8 mouse cellular contexts compared by ENCODE assay signal in the genomic region with DNA sequence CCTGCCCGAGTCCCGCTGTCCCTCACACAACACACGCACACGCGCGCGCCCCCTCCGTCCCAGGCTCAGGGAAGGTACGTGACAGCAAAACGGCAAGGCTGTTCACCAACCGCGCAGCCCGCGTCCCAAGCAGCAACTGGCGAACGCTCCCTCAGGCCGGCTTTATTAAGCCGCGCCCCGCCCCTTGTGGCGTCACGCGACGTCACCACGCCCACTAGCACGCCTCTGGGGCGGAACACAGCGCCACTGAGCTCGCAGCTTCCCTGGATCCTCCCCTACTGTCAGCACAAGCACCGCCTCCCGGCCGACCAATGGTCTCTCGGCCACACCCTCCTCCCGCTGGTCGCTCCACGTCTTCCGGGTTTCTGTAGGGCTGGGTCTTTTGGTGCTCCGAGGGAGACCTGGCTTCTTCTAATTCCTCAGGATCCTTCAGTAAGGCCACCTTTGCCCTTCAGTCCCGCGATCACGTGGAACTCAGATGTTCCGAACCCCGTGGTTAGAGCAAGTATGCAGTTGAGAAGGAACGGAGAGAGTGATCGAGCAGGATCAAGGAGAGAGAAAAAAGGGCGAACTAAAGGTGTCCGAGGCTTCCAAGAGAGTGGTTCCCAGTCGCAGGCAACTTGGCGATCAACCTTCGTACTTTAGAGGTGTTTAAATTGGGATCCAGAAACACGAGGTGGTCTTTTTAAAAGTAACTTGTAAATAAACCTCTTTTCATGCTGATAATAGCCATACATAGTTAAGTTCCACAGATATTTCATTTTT. TPM values are rescaled to one million over a fixed set of nuclear protein-coding genes. Genes with fewer than 3 reads are reported as not detected.
DNase-seq lines count a peak whose midpoint lies in the region; ATAC-seq and TF ChIP-seq lines count a peak whose summit lies in the region.

A gene (minus strand): TSS at position 164 of the 765 bp plus-strand sequence.

- TF ChIP-seq POLR2A in cortical plate, adult 2 months (IDR thresholded peaks at IDR 0.05; ENCODE audit: extremely low read depth, insufficient read depth, low read length) = peak; percentile 99

- peak within 1 kb of the TSS; percentile 55 for H3K4me3 ChIP-seq in cortical plate, adult 2 months (ENCODE audit: insufficient read depth, low read length)
- peak within 1 kb of the TSS; percentile 98 for H3K4me3 ChIP-seq in megakaryocyte, embryonic 14.5 days (replicated peaks)

- ATAC-seq in activated CD4-positive, CD25-positive, alpha-beta regulatory T cell, adult 4 months = peak; percentile 92

- no peaks in the 10 kb centered on the region; the same call in 1 of the 2 replicates for H3K4me1 ChIP-seq in cortical plate, adult 2 months (ENCODE audit: control insufficient read depth, insufficient read depth, low read length)
- peaks cover 26% of the 10 kb centered on the region for H3K4me1 ChIP-seq in megakaryocyte, embryonic 14.5 days

- H3K9me3 ChIP-seq in megakaryocyte, embryonic 14.5 days = no peaks in the 10 kb centered on the region

- TF ChIP-seq CTCF in cortical plate, adult 2 months (IDR thresholded peaks at IDR 0.05; ENCODE audit: extremely low read depth, insufficient read depth, low read length) = no peak

- no peaks in the 10 kb centered on the region for H3K27me3 ChIP-seq in megakaryocyte, embryonic 14.5 days (replicated peaks)

- peak within 1 kb of the TSS; percentile 30 for H3K27ac ChIP-seq in cortical plate, adult 2 months (ENCODE audit: insufficient read depth, low read length)

- DNase-seq in gastrocnemius, adult 8-10 months (ENCODE audit: low spot score in 2 of 2) = peak; percentile 98 to 99
- peak; percentile 86 for DNase-seq in hindlimb bud, embryonic 11.5 days (ENCODE audit: extremely low spot score, low read depth, low spot score)
- DNase-seq in left cerebral cortex, adult 8-10 months (ENCODE audit: low spot score in 2 of 2) = peak; percentile 98 to 99
- peak; percentile 99 for DNase-seq in right cerebral cortex, postnatal 10 days (ENCODE audit: low spot score in 2 of 2)
- peak; percentile 99 for DNase-seq in urinary bladder, postnatal 25 days (ENCODE audit: low spot score)

- peaks cover 16% of the 10 kb centered on the region for H3K36me3 ChIP-seq in megakaryocyte, embryonic 14.5 days (replicated peaks; ENCODE audit: low read length)

RNA-seq across cellular contexts. Expression of the gene that starts here (rescaled TPM):
- 10 to 100 TPM; 36.4 to 49.1 TPM for polyA plus RNA-seq in activated CD4-positive, CD25-positive, alpha-beta regulatory T cell, adult 4 months (2017; shearing (Covaris generic))
- polyA plus RNA-seq in cortical plate, adult 2 months (2012; rRNA removed) = 9.8 and 10.6 TPM in 2 replicates
- total RNA-seq in gastrocnemius, adult 8-10 months (2022) = 10 to 100 TPM; 11.6 to 16.8 (median 13.5) TPM
- 10 to 100 TPM in 3 of 4 experiments, 1 to 10 TPM in 1; 8.8 to 15.0 (median 12.9) TPM for total RNA-seq in left cerebral cortex, adult 8-10 months (2022)
- 1.8 and 4.4 TPM in 2 replicates for polyA plus RNA-seq in megakaryocyte, embryonic 14.5 days (2012; ENCODE audit: insufficient read depth, low replicate concordance)

Comparison
In these comparisons a context has a peak if more than half of its experiments do, and no peak if none do; other contexts are left out.
1. Peak in every context shown above with its lines: DNase-seq, ATAC-seq, H3K4me3 ChIP-seq and H3K27ac ChIP-seq.